Mouse (Mus musculus): ENCODE data around the gene Fam124b.

Gene Fam124b

GRCm38 (mm10) chr1:80218268-80218667, at the start of gene Fam124b:
Fam124b (minus strand) TSS chr1:80218473.
- DNase-seq (ENCODE audit: low read depth, low spot score), result peak; percentile 55

GRCm38 (mm10) chr1:80260443-80260842, 42.2 kb upstream of the Fam124b start:
- no peak for DNase-seq (ENCODE audit: low read depth, low spot score)

GRCm38 (mm10) chr1:80258632-80259031, 40.4 kb upstream of the Fam124b start:
- no peak for DNase-seq (ENCODE audit: low read depth, low spot score)

- no peak for DNase-seq (ENCODE audit: low read depth, low spot score)
These were observed 35.0 kb upstream of the Fam124b start for GRCm38 (mm10) chr1:80253309-80253708.

GRCm38 (mm10) chr1:80250247-80250646, 32.0 kb upstream of the Fam124b start:
- no peak for DNase-seq (ENCODE audit: low read depth, low spot score)

- no peak for DNase-seq (ENCODE audit: low read depth, low spot score)
These were observed 28.9 kb upstream of the Fam124b start for GRCm38 (mm10) chr1:80247131-80247530.

- DNase-seq (ENCODE audit: low read depth, low spot score), result peak; percentile 42
These were observed 25.9 kb upstream of the Fam124b start for GRCm38 (mm10) chr1:80244123-80244522.

GRCm38 (mm10) chr1:80241579-80241978, 23.3 kb upstream of the Fam124b start:
- no peak for DNase-seq (ENCODE audit: low read depth, low spot score)

GRCm38 (mm10) chr1:80240017-80240660, 21.9 kb upstream of the Fam124b start:
- no peak for DNase-seq (ENCODE audit: low read depth, low spot score)

- no peak for DNase-seq (ENCODE audit: low read depth, low spot score)
These were observed 21.2 kb upstream of the Fam124b start for GRCm38 (mm10) chr1:80239481-80239880.

- DNase-seq (ENCODE audit: low read depth, low spot score), result no peak
These were observed 18.9 kb upstream of the Fam124b start for GRCm38 (mm10) chr1:80236951-80237702.

GRCm38 (mm10) chr1:80236126-80236525, 17.9 kb upstream of the Fam124b start:
- no peak for DNase-seq (ENCODE audit: low read depth, low spot score)

GRCm38 (mm10) chr1:80230612-80231011, 12.3 kb upstream of the Fam124b start:
- DNase-seq (ENCODE audit: low read depth, low spot score), result peak; percentile 38

- DNase-seq (ENCODE audit: low read depth, low spot score), result no peak
These were observed 6.7 kb upstream of the Fam124b start for GRCm38 (mm10) chr1:80224839-80225412.

- no peak for DNase-seq (ENCODE audit: low read depth, low spot score)
These were observed 2.9 kb upstream of the Fam124b start for GRCm38 (mm10) chr1:80221151-80221550.

- DNase-seq (ENCODE audit: low read depth, low spot score), result peak; percentile 82
These were observed 4.4 kb downstream of the Fam124b start for GRCm38 (mm10) chr1:80213826-80214225.

GRCm38 (mm10) chr1:80213146-80213545, 5.1 kb downstream of the Fam124b start:
- DNase-seq (ENCODE audit: low read depth, low spot score), result peak; percentile 22

GRCm38 (mm10) chr1:80202314-80202713, 16.0 kb downstream of the Fam124b start:
- no peak for DNase-seq (ENCODE audit: low read depth, low spot score)

GRCm38 (mm10) chr1:80192837-80193236, 25.4 kb downstream of the Fam124b start:
- no peak for DNase-seq (ENCODE audit: low read depth, low spot score)

- DNase-seq (ENCODE audit: low read depth, low spot score), result no peak
These were observed 36.9 kb downstream of the Fam124b start for GRCm38 (mm10) chr1:80181414-80181805.

GRCm38 (mm10) chr1:80180767-80181413, 37.4 kb downstream of the Fam124b start:
- DNase-seq (ENCODE audit: low read depth, low spot score), result peak; percentile 81

GRCm38 (mm10) chr1:80180128-80180527, 38.1 kb downstream of the Fam124b start:
- DNase-seq (ENCODE audit: low read depth, low spot score), result peak; percentile 25

Measured in CD4-positive, CD25-positive, alpha-beta regulatory T cell, adult 2 months (primary cell).